ENCODE assay signal across 15 mouse cellular contexts in genomic region chr17:88381106-88381505, GRCm38 (mm10). TPM values are rescaled to one million over a fixed set of nuclear protein-coding genes. Genes with fewer than 3 reads are reported as not detected.
DNase-seq lines count a peak whose midpoint lies in the region; ATAC-seq and TF ChIP-seq lines count a peak whose summit lies in the region.
"Had no signal": no experiment of that assay in that cellular context is flagged by ENCODE, and none has a peak within 500 bp of the region (broad histone marks: within the 10 kb centered on the region; RNA-seq: fewer than 3 reads in every experiment).

No protein-coding gene starts in this region.

- H3K36me3 ChIP-seq in intestine, embryonic 16.5 days (ENCODE audit: control insufficient read depth, insufficient read depth, low read length): no peaks in the 10 kb centered on the region
- H3K36me3 ChIP-seq in intestine, embryonic 15.5 days: no peaks in the 10 kb centered on the region
- H3K36me3 ChIP-seq: heart, embryonic 13.5 days; hindbrain, embryonic 13.5 days; limb, embryonic 15.5 days; midbrain, embryonic 15.5 days; neural tube, embryonic 12.5 days had no signal

- no peaks in the 10 kb centered on the region for H3K27me3 ChIP-seq in intestine, embryonic 16.5 days (replicated peaks; ENCODE audit: control insufficient read depth, insufficient read depth, low read length)
- H3K27me3 ChIP-seq in intestine, embryonic 15.5 days (replicated peaks): no peaks in the 10 kb centered on the region
- H3K27me3 ChIP-seq: heart, embryonic 13.5 days; hindbrain, embryonic 13.5 days; limb, embryonic 15.5 days; midbrain, embryonic 15.5 days; neural tube, embryonic 12.5 days had no signal

- WGBS in intestine, embryonic 16.5 days: 64% methylated on average over 9 of the region's 9 CpGs
- 56% methylated on average over 9 of the region's 9 CpGs for WGBS in intestine, embryonic 15.5 days
- WGBS in lung, adult 2 months: 49% methylated on average over 9 of the region's 9 CpGs

- H3K4me2 ChIP-seq in intestine, embryonic 16.5 days (ENCODE audit: low read depth, low read length): no peak overlapping the region
- H3K4me2 ChIP-seq in intestine, embryonic 15.5 days (replicated peaks): no peak overlapping the region
- H3K4me2 ChIP-seq: heart, embryonic 13.5 days; hindbrain, embryonic 13.5 days; limb, embryonic 15.5 days; midbrain, embryonic 15.5 days; neural tube, embryonic 12.5 days had no signal

- no peak for TF ChIP-seq POLR2A in lung, adult 2 months (IDR thresholded peaks at IDR 0.05; ENCODE audit: borderline replicate concordance, extremely low read depth, low read depth, low read length)

- peak; percentile 33; the same call in 1 of the 2 replicates for TF ChIP-seq CTCF in lung, adult 2 months (IDR thresholded peaks at IDR 0.05; ENCODE audit: insufficient read depth, low read length)

- no peaks in the 10 kb centered on the region for H3K9me3 ChIP-seq in intestine, embryonic 16.5 days (ENCODE audit: control insufficient read depth, low read length)
- no peaks in the 10 kb centered on the region for H3K9me3 ChIP-seq in intestine, embryonic 15.5 days
- H3K9me3 ChIP-seq: heart, embryonic 13.5 days; hindbrain, embryonic 13.5 days; limb, embryonic 15.5 days; midbrain, embryonic 15.5 days had no signal

- H3K4me3 ChIP-seq in intestine, embryonic 16.5 days (ENCODE audit: low read length): no peak overlapping the region
- no peak overlapping the region for H3K4me3 ChIP-seq in intestine, embryonic 15.5 days (replicated peaks)
- no peak overlapping the region for H3K4me3 ChIP-seq in lung, adult 2 months (replicated peaks; ENCODE audit: extremely low read depth, low read depth, low read length)
- H3K4me3 ChIP-seq: heart, embryonic 13.5 days; hindbrain, embryonic 13.5 days; limb, embryonic 15.5 days; midbrain, embryonic 15.5 days; neural tube, embryonic 12.5 days had no signal

- H3K27ac ChIP-seq in intestine, embryonic 16.5 days (ENCODE audit: low read length): no peak overlapping the region
- no peak overlapping the region for H3K27ac ChIP-seq in intestine, embryonic 15.5 days
- H3K27ac ChIP-seq: heart, embryonic 13.5 days; hindbrain, embryonic 13.5 days; limb, embryonic 15.5 days; macrophage; midbrain, embryonic 15.5 days; neural tube, embryonic 12.5 days had no signal

- no peaks in the 10 kb centered on the region for H3K4me1 ChIP-seq in intestine, embryonic 16.5 days (ENCODE audit: control insufficient read depth, insufficient read depth, low read length)
- no peaks in the 10 kb centered on the region for H3K4me1 ChIP-seq in intestine, embryonic 15.5 days (replicated peaks)
- H3K4me1 ChIP-seq in lung, adult 2 months (ENCODE audit: control insufficient read depth, insufficient read depth, low read length): no peaks in the 10 kb centered on the region
- H3K4me1 ChIP-seq: heart, embryonic 13.5 days; hindbrain, embryonic 13.5 days; limb, embryonic 15.5 days; midbrain, embryonic 15.5 days; neural tube, embryonic 12.5 days had no signal

- no peak overlapping the region for H3K9ac ChIP-seq in intestine, embryonic 16.5 days (ENCODE audit: low read depth, low read length)
- no peak overlapping the region for H3K9ac ChIP-seq in intestine, embryonic 15.5 days
- H3K9ac ChIP-seq: heart, embryonic 13.5 days; hindbrain, embryonic 13.5 days; limb, embryonic 15.5 days; midbrain, embryonic 15.5 days; neural tube, embryonic 12.5 days had no signal

- 0 out of 2 replicates have a peak, but pooled peaks have one; percentile 43 for ATAC-seq in intestine, embryonic 16.5 days
- no peak for ATAC-seq in intestine, embryonic 15.5 days
- ATAC-seq: midbrain, embryonic 15.5 days had no signal

- DNase-seq in cerebellum, adult 9-11 months: peak; percentile 36
- DNase-seq in cerebellum, postnatal 36 days: no peak
- DNase-seq in lung, adult 2 months: no peak
- no peak for DNase-seq in lung, postnatal 36 days
- peak; percentile 47 for DNase-seq in brain, adult 2 months (ENCODE audit: low read depth, low spot score)
- no peak for DNase-seq in spleen, postnatal 4 days (ENCODE audit: low spot score in 2 of 2)
- DNase-seq: spleen, adult 18-20 months had no signal

RNA-seq across cellular contexts. Expression of gene Foxn2, which starts 59.4 kb away (rescaled TPM):
- 14.6 and 15.4 TPM in 2 replicates for polyA plus RNA-seq in intestine, embryonic 16.5 days (2015; fragmentation: Nextera tagmentation; extraction: Ambion mirVana)
- 16.2 and 16.4 TPM in 2 replicates for polyA plus RNA-seq in intestine, embryonic 15.5 days (2015; fragmentation: Nextera tagmentation; extraction: Ambion mirVana)
- 7.0 and 7.5 TPM in 2 replicates for polyA plus RNA-seq in lung, adult 2 months (2012; rRNA removed)

Comparison
In these comparisons a context has a peak if more than half of its experiments do, and no peak if none do; other contexts are left out.
1. DNase-seq: peak in cerebellum, adult 9-11 months (single experiment) and brain, adult 2 months (single experiment); none in cerebellum, postnatal 36 days (0 of 2), lung, adult 2 months (single experiment), lung, postnatal 36 days (single experiment) and spleen, postnatal 4 days (0 of 2).